In genomic region chr17:71823622-71824306, GRCm38 (mm10) we compare ENCODE assay signal across 20 mouse cellular contexts. TPM values are rescaled to one million over a fixed set of nuclear protein-coding genes. Genes with fewer than 3 reads are reported as not detected.
"Had no signal": no experiment of that assay in that cellular context is flagged by ENCODE, and none has a peak within 500 bp of the region (broad histone marks: within the 10 kb centered on the region; RNA-seq: fewer than 3 reads in every experiment).

No protein-coding gene starts in this region.

- H3K27me3 ChIP-seq: hindbrain, embryonic 12.5 days; liver, embryonic 15.5 days had no signal

- H3K4me2 ChIP-seq: hindbrain, embryonic 12.5 days; limb, embryonic 13.5 days; liver, embryonic 11.5 days; liver, embryonic 15.5 days had no signal

- H3K9me3 ChIP-seq: limb, embryonic 13.5 days; liver, embryonic 15.5 days had no signal

- H3K4me3 ChIP-seq: hindbrain, embryonic 12.5 days; limb, embryonic 13.5 days; liver, embryonic 15.5 days; midbrain, embryonic 10.5 days; myocyte had no signal

- H3K4me1 ChIP-seq: hindbrain, embryonic 12.5 days; liver, embryonic 15.5 days; midbrain, embryonic 10.5 days had no signal

- H3K36me3 ChIP-seq: liver, embryonic 15.5 days had no signal

- H3K9ac ChIP-seq: hindbrain, embryonic 12.5 days; limb, embryonic 13.5 days; liver, embryonic 15.5 days had no signal

- ATAC-seq: hindbrain, embryonic 16.5 days; inflammation-experienced regulatory T-cells, adult 6 months; lung, postnatal 0 days had no signal

- H3K27ac ChIP-seq: hindbrain, embryonic 12.5 days; limb, embryonic 13.5 days; liver, embryonic 15.5 days; midbrain, embryonic 10.5 days had no signal

- DNase-seq: kidney, postnatal 25 days; layer of hippocampus, adult 9-11 months; lung, adult 2 months; lung, postnatal 4 days; midbrain, embryonic 14.5 days; retina, postnatal 1 day; right cerebral cortex, postnatal 4 days; spleen, adult 18-20 months; thymus, adult 18-20 months; thymus, postnatal 14 days had no signal

RNA-seq across cellular contexts. Expression of gene Clip4, which starts 55.5 kb away (rescaled TPM):
- total RNA-seq: neutrophil, adult 5-6 weeks had no signal
